Mouse (Mus musculus) MEL (cell line): ENCODE results near the gene Cep170. TPM values are rescaled to one million over a fixed set of nuclear protein-coding genes. Genes with fewer than 3 reads are reported as not detected.

Source experiments
- DNase-seq: peaks from one replicate; pipeline ENCODE4 v3.0.0; 2011; ENCODE audit warnings: low read depth, low spot score
- H3K27ac ChIP-seq: 2 replicates; pipeline ENCODE4 v1.5.1; 2012; ENCODE audit warnings: low read depth, mild to moderate bottlenecking, control low read depth, low read length, moderate library complexity; ENCODE audit not compliant: control insufficient read depth
- H3K27me3 ChIP-seq, 2 experiments: fragments of 150-350 bp in 1 of 2; sonication (generic) in 1 of 2; 2 replicates each; pipeline ENCODE4 v1.6.1; 2012; ENCODE audit warnings: low read length in 2 of 2, mild to moderate bottlenecking in 2 of 2, improper control_type of control experiment in 1 of 2, moderate library complexity in 1 of 2; ENCODE audit not compliant: insufficient read depth in 2 of 2, control insufficient read depth in 1 of 2
- H3K36me3 ChIP-seq, 2 experiments: 2 replicates each; pipeline ENCODE4 v1.6.1; 2012 to 2014; ENCODE audit warnings: low read length in 2 of 2, improper control_type of control experiment in 1 of 2, inconsistent platforms in 1 of 2, mild to moderate bottlenecking in 1 of 2; ENCODE audit not compliant: insufficient read depth in 2 of 2, control insufficient read depth in 1 of 2
- H3K4me1 ChIP-seq, 2 experiments: fragments of 150-350 bp in 1 of 2; sonication (generic) in 1 of 2; 2 replicates each; pipeline ENCODE4 v1.6.1; 2012; ENCODE audit warnings: low read length in 2 of 2, improper control_type of control experiment in 1 of 2, mild to moderate bottlenecking in 1 of 2; ENCODE audit not compliant: insufficient read depth in 2 of 2, control insufficient read depth in 1 of 2
- H3K4me3 ChIP-seq, 2 experiments: fragments of 150-350 bp in 1 of 2; sonication (generic) in 1 of 2; 2 replicates each; pipeline ENCODE4 v1.5.1; 2012; ENCODE audit warnings: low read depth in 2 of 2, low read length in 2 of 2, mild to moderate bottlenecking in 2 of 2, moderate library complexity in 2 of 2, control low read depth in 1 of 2, improper control_type of control experiment in 1 of 2; ENCODE audit not compliant: control insufficient read depth in 1 of 2, insufficient read depth in 1 of 2
- H3K79me2 ChIP-seq: 2 replicates; pipeline ENCODE4 v1.6.1; 2012; ENCODE audit warnings: mild to moderate bottlenecking, low read length, moderate library complexity; ENCODE audit not compliant: control insufficient read depth, poor library complexity, insufficient read depth
- H3K9ac ChIP-seq: 2 replicates; pipeline ENCODE4 v1.6.1; 2012; ENCODE audit warnings: low read depth, mild to moderate bottlenecking, control low read depth, low read length, moderate library complexity; ENCODE audit not compliant: control insufficient read depth, poor library complexity, severe bottlenecking
- H3K9me3 ChIP-seq: fragments of 150-350 bp; sonication (generic); replicated peaks from 2 replicates; pipeline ENCODE4 v1.6.1; 2012; ENCODE audit warnings: mild to moderate bottlenecking, low read length, improper control_type of control experiment, moderate library complexity; ENCODE audit not compliant: insufficient read depth
- EP300 ChIP-seq, 2 experiments: IDR thresholded peaks; 2 replicates each; pipeline ENCODE4 v1.6.1; 2011; ENCODE audit warnings: improper control_type of control experiment in 2 of 2, low read length in 2 of 2, low read depth in 1 of 2, mild to moderate bottlenecking in 1 of 2
- HCFC1 ChIP-seq: IDR thresholded peaks from 2 replicates; pipeline ENCODE4 v1.6.1; 2012; ENCODE audit warnings: low read depth, mild to moderate bottlenecking, inconsistent platforms, low read length, improper control_type of control experiment, moderate library complexity
- KAT2A ChIP-seq: conservative IDR thresholded peaks from 2 replicates; pipeline ENCODE4 v1.6.1; 2012; ENCODE audit warnings: low read depth, low read length, improper control_type of control experiment, inconsistent platforms
- MAFK ChIP-seq: IDR thresholded peaks from 2 replicates; pipeline ENCODE4 v1.6.1; 2011; ENCODE audit warnings: low read depth, mild to moderate bottlenecking, low read length, improper control_type of control experiment, borderline replicate concordance
- MAX ChIP-seq: IDR thresholded peaks from 2 replicates; pipeline ENCODE4 v1.6.1; 2011; ENCODE audit warnings: low read length, improper control_type of control experiment
- MYB ChIP-seq: IDR thresholded peaks from 2 replicates; pipeline ENCODE4 v1.6.1; 2011; ENCODE audit warnings: mild to moderate bottlenecking, low read depth, low read length, improper control_type of control experiment
- MYC ChIP-seq: IDR thresholded peaks from 2 replicates; pipeline ENCODE4 v1.6.1; 2011; ENCODE audit warnings: low read depth, mild to moderate bottlenecking, low read length, improper control_type of control experiment, moderate library complexity
- NELFE ChIP-seq: IDR thresholded peaks from 2 replicates; pipeline ENCODE4 v1.6.1; 2011; ENCODE audit warnings: low read depth, low read length, improper control_type of control experiment
- POLR2AphosphoS2 ChIP-seq: IDR thresholded peaks from 2 replicates; pipeline ENCODE4 v1.6.1; 2011; ENCODE audit warnings: low read length, improper control_type of control experiment
- ZKSCAN1 ChIP-seq: IDR thresholded peaks from 2 replicates; pipeline ENCODE4 v1.6.1; 2012; ENCODE audit warnings: low read depth, mild to moderate bottlenecking, inconsistent platforms, low read length, improper control_type of control experiment, moderate library complexity
- ZNF384 ChIP-seq: IDR thresholded peaks from 2 replicates; pipeline ENCODE4 v1.6.1; 2012; ENCODE audit warnings: low read depth, mild to moderate bottlenecking, inconsistent platforms, low read length, improper control_type of control experiment
- polyA plus RNA-seq, 2 experiments: library from polyadenylated mRNA; stranded (reverse) in 1 of 2; unstranded in 1 of 2; fragments of >175 nt in 1 of 2; fragments of >200 nt in 1 of 2; gene quantifications; 2 replicates each; pipeline versions ENCODE4 v1.2.1 to v1.2.4; 2012; ENCODE audit warnings: low replicate concordance in 2 of 2, low read depth in 1 of 2; ENCODE audit not compliant: insufficient read length in 2 of 2, insufficient read depth in 1 of 2, missing spikeins in 1 of 2
- total RNA-seq: library from RNA; depleted of rRNA; stranded (reverse); fragments of 300-350 nt; gene quantifications from 2 replicates; pipeline ENCODE4 v1.2.3, GENCODE M21; 2012

The Cep170 gene
- total and polyA plus RNA-seq, 3 experiments = 9.2 to 423 (median 13.9) TPM

DNA sequence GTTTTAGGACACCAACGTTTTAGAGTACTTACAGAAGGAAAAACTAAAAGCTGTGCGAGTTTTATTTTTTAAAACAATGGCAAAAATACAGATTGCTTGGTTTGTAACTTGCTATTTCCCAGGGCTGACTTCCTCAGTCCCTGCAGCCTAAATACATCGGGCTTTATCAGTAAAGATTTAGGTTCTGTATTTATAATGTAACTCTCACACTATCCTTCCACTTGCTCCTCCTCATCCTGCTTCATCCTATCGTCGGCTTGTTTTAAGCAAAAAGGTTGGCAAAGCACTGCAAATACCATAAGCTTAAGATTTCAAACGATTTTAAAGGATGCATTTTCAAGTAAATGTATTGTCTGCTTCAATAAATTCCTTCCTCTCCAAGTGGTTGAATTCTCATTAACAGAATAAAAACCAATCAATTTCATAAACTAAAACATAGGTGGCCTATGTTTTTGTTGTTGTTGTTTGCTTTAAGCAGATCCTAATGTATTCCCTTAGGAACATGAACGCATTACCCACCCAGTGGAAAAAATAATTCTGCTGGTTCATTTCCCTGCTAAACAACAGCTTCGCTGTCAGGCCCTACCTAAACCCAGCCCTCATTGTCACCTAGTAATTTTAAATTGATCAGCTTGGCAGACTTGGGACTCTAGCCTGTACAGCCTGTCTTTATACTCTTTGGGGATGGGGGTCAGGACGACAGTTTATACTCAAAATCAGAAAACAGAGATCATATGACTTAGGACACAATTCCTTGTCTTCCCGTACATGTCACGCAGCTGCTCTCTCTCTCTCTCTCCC, 1.2 kb downstream of the Cep170 start (continued):
- TF ChIP-seq EP300 (IDR thresholded peaks at IDR 0.05; ENCODE audit: low read depth in 1 of 2, low read length in 2 of 2) = 0 out of 4 replicates have a peak, but pooled peaks of 1 of the 2 experiments have one; percentile 20
- TF ChIP-seq MAX = peak; percentile 38; the same call in 1 of the 2 replicates
- TF ChIP-seq MYB = no peak
- TF ChIP-seq NELFE = no peak
- no peak for TF ChIP-seq ZKSCAN1
- no peak for TF ChIP-seq KAT2A
- TF ChIP-seq MAFK = no peak
- TF ChIP-seq MYC = no peak
- TF ChIP-seq POLR2AphosphoS2 = no peak

DNA sequence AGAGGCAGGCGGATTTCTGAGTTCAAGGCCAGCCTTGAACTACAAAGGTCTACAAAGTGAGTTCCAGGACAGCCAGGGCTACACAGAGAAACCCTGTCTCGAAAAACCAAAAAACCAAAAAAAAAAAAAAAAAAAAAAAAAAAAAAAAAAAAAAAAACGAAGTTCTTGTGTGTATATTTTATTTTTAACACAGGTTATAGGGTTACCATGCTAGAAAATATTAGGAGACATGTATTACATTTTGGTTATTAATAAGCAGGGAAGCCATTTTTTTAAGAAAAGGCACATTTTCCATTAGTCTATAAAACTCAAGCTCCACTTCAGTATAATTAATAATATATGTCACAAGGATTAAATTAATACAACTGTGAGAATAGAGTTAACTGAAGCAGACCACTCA, 2.0 kb downstream of the Cep170 start:
- no peaks in the 10 kb centered on the region for H3K9me3 ChIP-seq
- no peak for DNase-seq
- peak overlapping the region; percentile 93 for H3K9ac ChIP-seq
- H3K4me3 ChIP-seq = peak overlapping the region; percentile 71 to 88
- no peaks in the 10 kb centered on the region for H3K27me3 ChIP-seq
- no peak overlapping the region; the same call in 1 of the 2 replicates for H3K27ac ChIP-seq
- peaks cover 30% of the 10 kb centered on the region for H3K79me2 ChIP-seq
- peaks cover 0 to 6% of the 10 kb centered on the region in 2 experiments; a peak in 1 of 4 replicates for H3K4me1 ChIP-seq
- TF ChIP-seq MYB (no peak), HCFC1 (no peak), ZKSCAN1 (no peak), ZNF384 (peak; percentile 58)
- H3K36me3 ChIP-seq = peaks cover 0 to 20% of the 10 kb centered on the region in 2 experiments; a peak in 2 of 4 replicates

DNA sequence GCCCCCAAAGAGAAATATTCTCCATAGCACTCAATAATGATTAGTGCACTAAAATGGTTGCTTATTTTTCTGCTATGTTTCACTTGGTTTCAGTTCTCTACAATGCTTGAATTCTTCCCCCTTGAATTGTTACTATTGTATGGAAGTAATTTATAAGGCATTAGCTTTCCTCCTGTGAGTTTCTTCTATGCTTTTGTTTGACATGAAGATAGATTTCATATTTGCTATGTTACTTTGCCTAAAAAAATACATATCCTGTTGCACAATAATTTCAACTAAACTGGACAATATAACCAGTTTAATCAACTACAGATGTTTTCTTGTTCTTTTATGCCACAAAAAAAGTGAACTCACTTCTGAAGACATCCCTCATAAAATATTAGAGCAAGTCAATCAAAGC, 3.7 kb downstream of the Cep170 start:
- H3K79me2 ChIP-seq = peaks cover 33% of the 10 kb centered on the region
- H3K9ac ChIP-seq = no peak overlapping the region
- no peaks in the 10 kb centered on the region for H3K9me3 ChIP-seq
- H3K27ac ChIP-seq = no peak overlapping the region
- no peaks in the 10 kb centered on the region for H3K27me3 ChIP-seq
- no peak for DNase-seq
- H3K4me1 ChIP-seq = peaks cover 0 to 6% of the 10 kb centered on the region in 2 experiments; a peak in 1 of 4 replicates
- H3K4me3 ChIP-seq = no peak overlapping the region
- no peak for TF ChIP-seq MYB
- no peak for TF ChIP-seq ZNF384
- peaks cover 0 to 16% of the 10 kb centered on the region in 2 experiments; a peak in 3 of 4 replicates for H3K36me3 ChIP-seq
